Mouse (Mus musculus): ENCODE results near the gene Nob1.

- no peak for TF ChIP-seq GATA1 (IDR thresholded peaks at IDR 0.05; ENCODE audit: borderline replicate concordance, low read length)
- TF ChIP-seq FLI1 (IDR thresholded peaks at IDR 0.05; ENCODE audit: low read length) = no peak
Measured at GRCm38 (mm10) chr8:107396106-107396670, 28.7 kb downstream of the Nob1 start.

Data from megakaryocyte, embryonic 14.5 days (primary cell).